Mouse (Mus musculus): Measurements from ENCODE around the gene Jmjd1c.

DNA sequence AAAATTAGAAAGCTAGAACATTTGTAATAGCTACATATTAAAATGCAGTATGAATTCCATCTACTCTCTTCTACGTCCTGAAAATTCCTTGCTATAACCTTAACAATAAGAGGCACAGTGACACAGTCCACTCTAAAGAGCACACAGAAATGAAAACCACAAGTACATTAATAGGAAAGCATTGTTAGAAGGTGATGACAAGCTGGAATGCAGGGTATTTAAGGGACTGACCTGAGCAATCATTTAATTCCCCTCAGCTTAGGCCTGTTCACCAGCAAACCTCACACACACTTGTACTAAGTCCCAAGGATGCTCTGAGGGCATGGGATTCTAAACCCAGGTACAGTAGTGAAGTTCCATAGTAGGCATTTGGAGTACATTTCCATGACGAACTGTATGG is 186.6 kb downstream of the Jmjd1c start:
- TF ChIP-seq POLR2A (IDR thresholded peaks at IDR 0.05; ENCODE audit: extremely low read depth, insufficient read depth, low read length) (no peak), CTCF (IDR thresholded peaks at IDR 0.05; ENCODE audit: low read depth, low read length) (no peak)
